Mouse (Mus musculus) ovary, postnatal 14 days (tissue): Measurements from ENCODE around the gene Scn1b.

Experiments
- DNase-seq: peaks from one replicate; pipeline ENCODE4 v3.0.0; 2022; ENCODE audit warnings: low spot score

Gene Scn1b

DNA sequence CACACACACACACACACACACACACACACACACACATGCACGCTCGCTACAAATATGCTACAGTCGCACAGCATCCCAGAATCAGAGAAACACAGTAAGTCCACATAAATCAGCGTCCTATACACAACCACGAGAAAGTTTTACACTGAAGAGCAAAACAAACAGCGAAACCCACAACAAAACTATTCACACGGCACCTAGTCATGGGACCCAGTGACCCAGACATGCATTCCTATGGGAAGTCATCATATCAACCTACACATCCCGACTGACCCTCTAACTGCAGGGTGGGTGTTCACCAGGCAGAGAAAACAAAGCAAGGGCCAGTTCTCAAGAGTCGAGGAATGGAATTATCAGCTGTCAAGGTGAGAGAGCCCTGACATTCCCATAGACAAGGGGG is 22.5 kb upstream of the Scn1b start:
- DNase-seq, result no peak

GRCm38 (mm10) chr7:31148756-31149155 is 22.0 kb upstream of the Scn1b start:
- DNase-seq, result no peak

GRCm38 (mm10) chr7:31148086-31148485 is 21.3 kb upstream of the Scn1b start:
- no peak for DNase-seq

DNA sequence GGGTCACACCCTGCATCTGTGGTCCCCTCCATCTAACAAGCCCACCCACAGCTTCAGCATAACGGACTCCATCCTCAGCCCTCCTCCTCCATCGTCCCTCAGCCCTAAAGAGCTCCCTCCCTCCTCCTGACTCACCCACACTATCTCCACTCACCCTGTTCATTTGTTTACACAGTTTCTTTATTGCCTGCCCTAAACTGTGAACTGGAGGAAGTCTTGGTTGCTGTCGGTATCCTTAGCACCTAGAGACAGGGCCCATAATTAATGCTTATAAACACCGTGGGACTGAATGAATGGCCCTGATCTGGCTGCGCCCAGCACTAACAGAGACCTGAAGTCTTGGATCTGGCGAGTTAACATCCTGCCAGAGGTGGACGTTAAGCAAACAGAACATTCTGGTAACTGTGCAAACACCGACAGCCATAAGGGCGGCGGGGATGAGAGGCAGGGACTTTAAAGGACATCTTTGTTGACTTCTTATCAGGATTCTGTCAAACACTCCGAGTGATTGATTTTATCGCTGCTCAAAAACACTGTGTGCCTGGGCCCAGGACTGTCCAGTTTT is 18.9 kb upstream of the Scn1b start:
- DNase-seq, result no peak

- DNase-seq, result no peak
These were observed 18.1 kb upstream of the Scn1b start for GRCm38 (mm10) chr7:31144886-31145285.

- DNase-seq, result no peak
These were observed 14.1 kb upstream of the Scn1b start for GRCm38 (mm10) chr7:31140941-31141340.

DNA sequence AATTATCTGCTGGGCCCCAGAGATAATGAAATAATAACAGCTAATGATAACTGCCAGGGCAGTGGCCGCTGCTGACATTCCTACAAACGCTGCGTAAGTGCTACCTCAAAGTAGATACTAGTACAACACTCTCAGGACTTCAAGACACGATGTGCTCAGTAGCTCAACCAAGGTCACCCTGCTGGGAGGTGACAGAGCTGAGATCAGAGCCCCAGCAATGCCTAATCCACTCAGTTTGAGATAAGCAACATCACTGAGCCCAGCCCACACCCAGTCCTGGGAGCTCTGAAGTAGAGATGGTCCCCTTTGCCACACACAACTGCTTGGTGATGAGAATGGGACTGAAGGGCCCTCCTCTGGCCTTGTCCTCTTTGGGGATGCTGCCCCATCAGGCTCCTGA is 13.5 kb upstream of the Scn1b start:
- DNase-seq, result no peak

GRCm38 (mm10) chr7:31139765-31140164 is 13.0 kb upstream of the Scn1b start:
- peak; percentile 52 for DNase-seq

- no peak for DNase-seq
These were observed 8.9 kb upstream of the Scn1b start for GRCm38 (mm10) chr7:31135717-31136116.

DNA sequence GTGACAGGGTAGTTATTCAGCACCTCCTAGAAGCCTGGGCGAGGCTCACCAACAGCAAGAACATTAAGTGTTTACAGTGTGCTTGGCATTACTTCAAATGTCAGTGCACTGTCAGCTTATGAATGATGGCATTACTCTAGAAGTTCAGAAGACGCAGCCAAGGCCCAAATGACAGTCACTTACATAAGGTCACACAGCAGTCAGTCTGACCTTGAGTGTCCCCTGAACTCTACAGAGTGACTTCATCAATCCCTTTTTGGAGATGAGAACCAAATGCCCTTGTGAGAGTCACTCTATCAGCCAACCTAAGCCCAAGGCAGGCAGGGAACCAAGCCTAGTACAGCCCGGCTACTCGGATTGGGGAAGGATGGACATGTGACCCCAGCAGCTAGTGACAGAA is 5.1 kb upstream of the Scn1b start:
- DNase-seq, result no peak

DNA sequence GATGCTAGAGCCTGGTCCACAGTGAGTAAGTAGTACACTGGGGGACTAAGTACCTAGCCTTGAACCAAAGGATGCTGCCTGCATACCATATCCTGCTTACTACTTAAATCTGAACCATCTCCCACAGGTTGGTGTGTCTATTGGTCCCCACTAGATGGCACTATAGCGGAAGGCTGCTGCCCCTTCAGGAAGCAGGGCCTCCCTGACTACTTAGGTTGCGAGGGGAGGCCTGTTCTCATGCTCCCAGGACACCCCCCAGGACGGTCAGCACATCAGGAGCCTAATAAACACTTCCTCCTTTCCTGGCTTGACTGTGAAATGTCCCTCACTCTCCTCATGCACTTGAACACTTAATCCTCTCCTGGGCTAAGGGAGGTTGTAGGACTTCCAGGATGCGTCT is 4.0 kb upstream of the Scn1b start:
- no peak for DNase-seq

DNA sequence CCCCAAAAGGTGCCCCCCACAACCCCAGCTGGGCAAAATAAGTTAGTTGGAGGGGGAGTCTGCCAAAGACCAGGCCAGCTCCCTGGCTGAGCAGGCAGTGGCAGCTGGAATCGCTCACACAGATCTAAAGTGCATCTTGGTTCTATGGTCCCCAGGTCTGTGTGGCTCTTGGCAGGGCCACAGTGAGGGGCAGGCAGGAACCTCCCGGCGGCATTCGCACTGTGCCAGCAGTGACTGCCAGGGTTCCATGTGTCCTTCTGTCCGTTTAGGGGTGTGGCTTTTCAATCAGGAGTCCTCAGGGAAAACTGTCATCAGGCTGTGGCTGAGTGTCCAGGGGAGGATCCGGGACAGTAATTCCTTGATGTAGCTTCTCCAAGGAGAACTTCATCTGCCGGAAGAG is 3.4 kb upstream of the Scn1b start:
- no peak for DNase-seq

- no peak for DNase-seq
These were observed 1.4 kb upstream of the Scn1b start for GRCm38 (mm10) chr7:31128157-31128705.

GRCm38 (mm10) chr7:31126211-31126751 is 522 bp downstream of the Scn1b start:
- no peak for DNase-seq

GRCm38 (mm10) chr7:31125116-31125515 is 1.7 kb downstream of the Scn1b start:
- no peak for DNase-seq

GRCm38 (mm10) chr7:31124381-31124780 is 2.4 kb downstream of the Scn1b start:
- no peak for DNase-seq

DNA sequence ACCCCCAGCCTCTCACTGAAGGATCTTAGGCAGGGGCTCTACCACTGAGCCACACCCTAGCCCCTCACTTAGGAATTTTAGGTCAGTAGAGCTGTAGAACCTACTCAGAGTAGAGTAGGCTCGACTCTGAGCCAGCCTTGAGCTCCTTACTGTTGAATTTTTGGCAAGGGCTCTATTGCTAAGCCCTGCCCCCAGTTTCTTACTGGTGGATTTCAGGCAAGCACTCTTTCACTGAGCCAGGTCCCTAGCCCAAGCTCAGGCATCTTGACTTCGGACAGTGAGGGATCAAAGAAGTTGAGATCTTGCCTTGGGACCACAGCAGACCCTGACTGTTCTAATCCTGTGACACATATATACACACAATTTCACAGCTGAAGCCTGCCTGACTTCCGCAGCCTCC is 3.1 kb downstream of the Scn1b start:
- DNase-seq, result no peak

DNA sequence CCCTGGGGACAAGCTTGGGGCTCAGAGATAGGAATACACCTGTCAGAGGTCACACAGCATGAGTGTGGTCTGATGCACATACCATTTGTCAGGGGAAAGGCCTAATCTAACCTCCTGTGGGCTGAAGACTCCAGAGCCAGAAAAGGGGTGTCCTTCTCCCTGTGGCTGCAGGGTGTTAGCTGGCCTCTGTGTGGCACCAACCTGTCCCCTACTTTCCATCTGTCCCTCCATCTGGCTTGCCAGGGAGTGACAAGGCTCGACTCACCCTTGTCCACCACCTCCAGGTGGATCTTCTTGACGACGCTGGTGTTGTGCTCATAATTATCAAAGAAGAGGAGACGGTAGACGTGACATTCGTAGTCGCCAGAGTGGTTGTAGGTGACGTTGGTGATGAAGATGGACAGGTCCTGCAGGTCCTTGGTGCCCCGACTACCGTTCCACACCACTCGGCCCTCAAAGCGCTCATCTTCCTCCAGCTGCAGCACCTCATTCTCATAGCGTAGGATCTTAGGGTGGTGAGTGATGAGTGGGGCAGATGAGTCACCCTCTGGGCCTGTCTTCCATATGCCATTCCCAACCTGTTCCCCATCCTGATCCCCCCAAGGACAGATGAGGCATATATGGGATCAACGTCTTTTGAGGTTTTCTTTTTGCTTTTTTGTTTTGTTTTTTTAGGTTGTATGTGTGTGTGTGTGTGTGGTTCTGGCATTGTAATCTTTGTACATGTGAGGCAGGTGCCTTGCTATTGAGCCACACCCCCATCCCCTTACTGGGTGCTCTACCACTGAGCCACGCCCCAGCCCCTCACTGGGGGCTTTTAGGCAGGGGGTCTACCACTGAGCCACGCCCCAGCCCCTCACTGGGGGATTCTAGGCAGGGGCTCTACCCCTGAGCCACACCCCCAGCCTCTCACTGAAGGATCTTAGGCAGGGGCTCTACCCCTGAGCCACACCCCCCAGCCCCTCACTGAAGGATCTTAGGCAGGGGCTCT is 3.9 kb downstream of the Scn1b start:
- no peak for DNase-seq

- no peak for DNase-seq
These were observed 7.2 kb downstream of the Scn1b start for GRCm38 (mm10) chr7:31119556-31119955.

- no peak for DNase-seq
These were observed 8.3 kb downstream of the Scn1b start for GRCm38 (mm10) chr7:31118486-31118885.

DNA sequence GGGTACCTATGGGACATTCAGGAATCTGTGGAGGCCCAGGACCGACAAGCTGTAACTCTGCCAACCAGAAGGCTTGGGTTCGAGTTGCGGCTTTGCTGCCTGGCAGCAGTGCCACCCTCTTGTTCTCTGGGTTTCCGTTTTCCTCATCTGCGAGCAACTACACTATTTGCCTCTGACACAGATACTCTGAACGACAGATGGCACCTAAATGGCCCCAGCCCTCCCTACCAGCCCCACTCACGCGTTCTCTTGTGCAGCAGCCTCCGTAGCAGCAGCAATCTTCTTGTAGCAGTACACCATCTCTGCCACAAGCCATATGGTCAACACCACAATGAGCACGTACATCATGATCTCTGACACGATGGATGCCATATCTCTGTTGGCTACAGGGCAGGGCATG is 9.3 kb downstream of the Scn1b start:
- DNase-seq, result no peak

DNA sequence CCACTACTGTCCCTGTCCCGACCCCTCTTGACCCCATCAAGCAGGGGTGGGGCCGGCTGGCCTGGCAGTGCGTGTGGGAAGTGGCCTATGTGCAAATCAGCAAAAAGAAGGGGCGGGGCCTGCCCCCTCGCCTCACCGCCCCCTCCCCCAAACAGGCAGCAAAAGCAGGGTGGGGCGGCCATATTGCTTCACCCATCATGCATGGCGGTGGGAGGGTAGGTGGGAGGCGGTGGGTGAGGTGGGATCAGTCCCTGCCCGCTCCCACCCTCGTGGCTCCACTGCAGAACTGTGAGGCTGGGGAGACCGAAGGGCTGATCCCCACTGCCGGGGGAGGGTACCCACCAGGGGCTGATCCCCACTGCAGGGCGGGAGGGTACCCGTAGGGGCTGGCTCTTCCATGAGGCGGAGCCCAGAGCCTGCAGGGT is 10.1 kb downstream of the Scn1b start:
- DNase-seq, result no peak

DNA sequence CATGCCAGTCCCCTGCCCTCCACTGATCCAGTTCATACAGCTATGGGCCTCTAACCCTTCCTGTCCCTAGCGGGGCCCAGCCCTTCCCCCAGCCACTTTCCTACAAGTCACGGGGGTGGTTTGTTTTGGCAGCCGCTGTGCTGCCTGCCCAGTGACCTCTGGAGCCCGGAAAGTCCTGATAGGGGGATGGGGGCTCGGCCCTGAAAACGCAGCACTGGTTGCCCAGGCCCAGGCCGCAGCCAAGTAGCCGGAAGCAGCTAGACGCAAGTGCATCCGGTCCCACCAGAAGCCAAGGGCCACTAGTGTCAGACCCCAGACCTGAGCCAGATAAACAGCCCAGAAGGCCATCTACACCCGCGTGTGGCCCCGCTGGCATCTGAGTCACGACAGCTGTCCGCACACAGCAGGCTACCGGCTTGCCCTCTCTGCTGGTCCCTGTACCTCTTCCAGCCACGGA is 11.2 kb downstream of the Scn1b start:
- no peak for DNase-seq
